Mouse (Mus musculus) CH12.LX (cell line): ENCODE data around the gene Glt1d1. TPM values are rescaled to one million over a fixed set of nuclear protein-coding genes. Genes with fewer than 3 reads are reported as not detected.
A peak's percentile ranks its signal among the peaks of the same experiment; 100 is the strongest.

ENCODE experiments used
- DNase-seq: peaks from one replicate; pipeline ENCODE4 v3.0.0-alpha.2; 2013; ENCODE audit errors: extremely low read depth
- H3K27ac ChIP-seq: 2 replicates; pipeline ENCODE4 v1.5.1; 2012; ENCODE audit warnings: low read depth, mild to moderate bottlenecking, control low read depth, moderate library complexity; ENCODE audit not compliant: insufficient read depth
- H3K27me3 ChIP-seq: replicated peaks from 2 replicates; pipeline ENCODE3; 2012; ENCODE audit warnings: inconsistent platforms
- H3K36me3 ChIP-seq, 2 experiments: replicated peaks in 1 of 2; 2 replicates each; pipeline versions ENCODE3 to v1.6.1; 2012; ENCODE audit warnings: inconsistent platforms in 1 of 2, low read length in 1 of 2, mild to moderate bottlenecking in 1 of 2, mixed read lengths in 1 of 2, moderate library complexity in 1 of 2; ENCODE audit not compliant: control insufficient read depth in 1 of 2, insufficient read depth in 1 of 2
- H3K4me1 ChIP-seq, 2 experiments: 2 replicates each; pipeline ENCODE4 v1.6.1; 2012; ENCODE audit warnings: inconsistent platforms in 1 of 2, moderate library complexity in 1 of 2; ENCODE audit not compliant: insufficient read depth in 2 of 2, control insufficient read depth in 1 of 2
- H3K4me2 ChIP-seq: 2 replicates; pipeline ENCODE4 v1.6.1; 2012; ENCODE audit warnings: low read depth, mild to moderate bottlenecking, control low read depth; ENCODE audit not compliant: poor library complexity, insufficient read depth, severe bottlenecking
- H3K4me3 ChIP-seq, 3 experiments: fragments of 150-350 bp in 1 of 3; sonication (generic) in 1 of 3; replicated peaks in 1 of 3; 2 replicates each; pipeline versions ENCODE3 to v1.5.1; 2011 to 2012; ENCODE audit warnings: low read depth in 2 of 3, low read length in 2 of 3, mild to moderate bottlenecking in 2 of 3, moderate library complexity in 2 of 3, control low read depth in 1 of 3, improper control_type of control experiment in 1 of 3, inconsistent platforms in 1 of 3, mixed read lengths in 1 of 3; ENCODE audit not compliant: poor library complexity in 1 of 3
- H3K79me2 ChIP-seq: replicated peaks from 2 replicates; pipeline ENCODE4 v1.6.1; 2012; ENCODE audit warnings: mild to moderate bottlenecking, moderate library complexity; ENCODE audit not compliant: control insufficient read depth, poor library complexity, insufficient read depth, severe bottlenecking; ENCODE audit errors: extremely low read depth
- H3K9ac ChIP-seq: 2 replicates; pipeline ENCODE4 v1.6.1; 2012; ENCODE audit warnings: low read depth, mild to moderate bottlenecking, control low read depth, moderate library complexity; ENCODE audit not compliant: insufficient read depth
- H3K9me3 ChIP-seq: replicated peaks from 2 replicates; pipeline ENCODE3; 2012; ENCODE audit warnings: low read length, inconsistent platforms, mixed read lengths
- CHD1 ChIP-seq: IDR thresholded peaks from 2 replicates; pipeline ENCODE4 v1.6.1; 2012; ENCODE audit warnings: low read depth, low read length, improper control_type of control experiment, inconsistent platforms
- CHD2 ChIP-seq: IDR thresholded peaks from 2 replicates; pipeline ENCODE4 v1.6.1; 2011; ENCODE audit warnings: low read length, improper control_type of control experiment
- CTCF ChIP-seq, 2 experiments: IDR thresholded peaks in 1 of 2; conservative IDR thresholded peaks in 1 of 2; 2 replicates each; pipeline ENCODE4 v1.5.1; 2011 to 2012; ENCODE audit warnings: low read depth in 2 of 2, low read length in 2 of 2, improper control_type of control experiment in 1 of 2, inconsistent platforms in 1 of 2, mild to moderate bottlenecking in 1 of 2, moderate library complexity in 1 of 2
- ELF1 ChIP-seq: IDR thresholded peaks from 2 replicates; pipeline ENCODE4 v1.6.1; 2014; ENCODE audit warnings: low read depth, mild to moderate bottlenecking, inconsistent platforms, low read length, improper control_type of control experiment
- HCFC1 ChIP-seq: IDR thresholded peaks from 2 replicates; pipeline ENCODE4 v1.6.1; 2012; ENCODE audit warnings: low read depth, mild to moderate bottlenecking, inconsistent platforms, low read length, improper control_type of control experiment
- IRF4 ChIP-seq: IDR thresholded peaks from 2 replicates; pipeline ENCODE4 v1.6.1; 2014; ENCODE audit warnings: low read depth, mild to moderate bottlenecking, inconsistent platforms, low read length, improper control_type of control experiment
- JUND ChIP-seq: conservative IDR thresholded peaks from 2 replicates; pipeline ENCODE4 v1.6.1; 2011; ENCODE audit warnings: low read depth, low read length, improper control_type of control experiment
- MAFK ChIP-seq: IDR thresholded peaks from 2 replicates; pipeline ENCODE4 v1.6.1; 2011; ENCODE audit warnings: low read length, improper control_type of control experiment; ENCODE audit not compliant: insufficient replicate concordance
- MEF2A ChIP-seq: IDR thresholded peaks from 2 replicates; pipeline ENCODE4 v1.6.1; 2014; ENCODE audit warnings: low read depth, mild to moderate bottlenecking, inconsistent platforms, low read length, improper control_type of control experiment, borderline replicate concordance
- MXI1 ChIP-seq: IDR thresholded peaks from 2 replicates; pipeline ENCODE4 v1.6.1; 2011; ENCODE audit warnings: mild to moderate bottlenecking, low read depth, low read length, improper control_type of control experiment
- MYC ChIP-seq: IDR thresholded peaks from 2 replicates; pipeline ENCODE4 v1.6.1; 2011; ENCODE audit warnings: low read depth, mild to moderate bottlenecking, improper control_type of control experiment, low read length
- NELFE ChIP-seq: IDR thresholded peaks from 2 replicates; pipeline ENCODE4 v1.6.1; 2011; ENCODE audit warnings: low read depth, low read length, improper control_type of control experiment
- RAD21 ChIP-seq: IDR thresholded peaks from 2 replicates; pipeline ENCODE4 v1.6.1; 2011; ENCODE audit warnings: low read depth, mild to moderate bottlenecking, low read length, improper control_type of control experiment, moderate library complexity
- RCOR1 ChIP-seq: conservative IDR thresholded peaks from 2 replicates; pipeline ENCODE4 v1.6.1; 2012; ENCODE audit warnings: low read depth, mild to moderate bottlenecking, inconsistent platforms, low read length, improper control_type of control experiment
- SIN3A ChIP-seq: IDR thresholded peaks from 2 replicates; pipeline ENCODE4 v1.6.1; 2012; ENCODE audit warnings: low read length, improper control_type of control experiment, inconsistent platforms
- SMC3 ChIP-seq: IDR thresholded peaks from 2 replicates; pipeline ENCODE4 v1.6.1; 2011; ENCODE audit warnings: low read depth, low read length, improper control_type of control experiment
- TBP ChIP-seq: conservative IDR thresholded peaks from 2 replicates; pipeline ENCODE4 v1.6.1; 2011; ENCODE audit warnings: low read depth, low read length, improper control_type of control experiment
- TCF12 ChIP-seq: IDR thresholded peaks from 2 replicates; pipeline ENCODE4 v1.6.1; 2014; ENCODE audit warnings: low read depth, mild to moderate bottlenecking, inconsistent platforms, low read length, improper control_type of control experiment
- USF1 ChIP-seq: IDR thresholded peaks from 2 replicates; pipeline ENCODE4 v1.6.1; 2014; ENCODE audit warnings: low read depth, mild to moderate bottlenecking, inconsistent platforms, low read length, improper control_type of control experiment
- USF2 ChIP-seq: conservative IDR thresholded peaks from 2 replicates; pipeline ENCODE4 v1.6.1; 2011; ENCODE audit warnings: low read depth, low read length, improper control_type of control experiment
- ZC3H11A ChIP-seq: IDR thresholded peaks from 2 replicates; pipeline ENCODE4 v1.6.1; 2012; ENCODE audit warnings: low read depth, mild to moderate bottlenecking, inconsistent platforms, low read length, improper control_type of control experiment
- ZKSCAN1 ChIP-seq: IDR thresholded peaks from 2 replicates; pipeline ENCODE4 v1.6.1; 2012; ENCODE audit warnings: low read depth, inconsistent platforms, low read length, improper control_type of control experiment, borderline replicate concordance
- dilution Hi-C: fragments of 300-500 bp; cut with MboI; formaldehyde crosslinking; loops from 2 replicates; pipeline ENCODE4 v1.14.3; 2020; ENCODE audit warnings: low sequenced_read_pairs; ENCODE audit not compliant: extremely low pct_unique_long_range_greater_than_20kb, extremely low pct_ligation_motif_present
- in situ Hi-C: fragments of 300-500 bp; cut with MboI; formaldehyde crosslinking; loops from 3 replicates; pipeline ENCODE4 v1.14.3; 2019; ENCODE audit warnings: low sequenced_read_pairs, low pct_ligation_motif_present, low pct_unique_long_range_greater_than_20kb, mixed read lengths
- polyA plus RNA-seq: library from polyadenylated mRNA; unstranded; fragments of >175 nt; gene quantifications from 2 replicates; pipeline ENCODE4 v1.2.1, GENCODE M21; 2012; ENCODE audit warnings: low read depth; ENCODE audit not compliant: insufficient read length
- total RNA-seq, 2 experiments: library from RNA; depleted of rRNA; stranded (reverse); fragments of 300-350 nt in 1 of 2; fragments of >200 nt in 1 of 2; gene quantifications; 2 replicates each; pipeline ENCODE4 v1.2.3; 2012 to 2014

The Glt1d1 gene
- total and polyA plus RNA-seq, 3 experiments, result 0.21 to 0.25 TPM; not detected in 1

- no peaks in the 10 kb centered on the region for H3K79me2 ChIP-seq
- DNase-seq, result no peak
- no peaks in the 10 kb centered on the region for H3K4me1 ChIP-seq
- in situ Hi-C loops, result no loop called here
- no peak overlapping the region for H3K27ac ChIP-seq
- H3K4me2 ChIP-seq, result no peak overlapping the region
- no peak overlapping the region for H3K4me3 ChIP-seq
- H3K9ac ChIP-seq, result no peak overlapping the region
- no peaks in the 10 kb centered on the region for H3K27me3 ChIP-seq
- no peaks in the 10 kb centered on the region for H3K9me3 ChIP-seq
- H3K36me3 ChIP-seq, result peaks cover 48 to 64% of the 10 kb centered on the region in 2 experiments
- dilution Hi-C loops, result no loop called here
- TF ChIP-seq SMC3, result peak; percentile 42
- no peak for TF ChIP-seq SIN3A
- TF ChIP-seq NELFE, result no peak
- peak; percentile 55 for TF ChIP-seq RAD21
- no peak for TF ChIP-seq USF2
- TF ChIP-seq CTCF (conservative IDR thresholded peaks at IDR 0.05 in 1 of 2, IDR thresholded peaks at IDR 0.05 in 1 of 2; ENCODE audit: low read depth in 2 of 2, low read length in 2 of 2), result peak in 1 of 2 experiments; percentile 57; a peak in 2 of 4 replicates
Measured at GRCm38 (mm10) chr5:127592406-127592805, 39.7 kb upstream of the Glt1d1 start.

GRCm38 (mm10) chr5:127592854-127593253 lies 39.2 kb upstream of the Glt1d1 start:
- TF ChIP-seq MAFK (no peak), RCOR1 (no peak), RAD21 (peak; percentile 50), USF1 (no peak), IRF4 (no peak), JUND (no peak), TBP (no peak), ELF1 (no peak), SMC3 (peak; percentile 36; the same call in 1 of the 2 replicates), ZKSCAN1 (no peak), ZC3H11A (no peak), TCF12 (no peak), CHD1 (no peak), CTCF (conservative IDR thresholded peaks at IDR 0.05 in 1 of 2, IDR thresholded peaks at IDR 0.05 in 1 of 2; ENCODE audit: low read depth in 2 of 2, low read length in 2 of 2) (peak in 1 of 2 experiments; percentile 55; a peak in 3 of 4 replicates), MXI1 (no peak), USF2 (no peak), MYC (no peak), HCFC1 (no peak), CHD2 (no peak), MEF2A (no peak)
- Histone ChIP-seq H3K36me3 (peaks cover 52 to 68% of the 10 kb centered on the region in 2 experiments), H3K9me3 (no peaks in the 10 kb centered on the region), H3K4me1 (no peaks in the 10 kb centered on the region), H3K79me2 (no peaks in the 10 kb centered on the region), H3K4me2 (no peak overlapping the region), H3K9ac (no peak overlapping the region), H3K4me3 (no peak overlapping the region), H3K27ac (no peak overlapping the region), H3K27me3 (no peaks in the 10 kb centered on the region)
- in situ Hi-C loops (no loop called here), dilution Hi-C loops (no loop called here)
- no peak for DNase-seq
